Comparison of ENCODE assay signal across 8 mouse cellular contexts in the genomic region with DNA sequence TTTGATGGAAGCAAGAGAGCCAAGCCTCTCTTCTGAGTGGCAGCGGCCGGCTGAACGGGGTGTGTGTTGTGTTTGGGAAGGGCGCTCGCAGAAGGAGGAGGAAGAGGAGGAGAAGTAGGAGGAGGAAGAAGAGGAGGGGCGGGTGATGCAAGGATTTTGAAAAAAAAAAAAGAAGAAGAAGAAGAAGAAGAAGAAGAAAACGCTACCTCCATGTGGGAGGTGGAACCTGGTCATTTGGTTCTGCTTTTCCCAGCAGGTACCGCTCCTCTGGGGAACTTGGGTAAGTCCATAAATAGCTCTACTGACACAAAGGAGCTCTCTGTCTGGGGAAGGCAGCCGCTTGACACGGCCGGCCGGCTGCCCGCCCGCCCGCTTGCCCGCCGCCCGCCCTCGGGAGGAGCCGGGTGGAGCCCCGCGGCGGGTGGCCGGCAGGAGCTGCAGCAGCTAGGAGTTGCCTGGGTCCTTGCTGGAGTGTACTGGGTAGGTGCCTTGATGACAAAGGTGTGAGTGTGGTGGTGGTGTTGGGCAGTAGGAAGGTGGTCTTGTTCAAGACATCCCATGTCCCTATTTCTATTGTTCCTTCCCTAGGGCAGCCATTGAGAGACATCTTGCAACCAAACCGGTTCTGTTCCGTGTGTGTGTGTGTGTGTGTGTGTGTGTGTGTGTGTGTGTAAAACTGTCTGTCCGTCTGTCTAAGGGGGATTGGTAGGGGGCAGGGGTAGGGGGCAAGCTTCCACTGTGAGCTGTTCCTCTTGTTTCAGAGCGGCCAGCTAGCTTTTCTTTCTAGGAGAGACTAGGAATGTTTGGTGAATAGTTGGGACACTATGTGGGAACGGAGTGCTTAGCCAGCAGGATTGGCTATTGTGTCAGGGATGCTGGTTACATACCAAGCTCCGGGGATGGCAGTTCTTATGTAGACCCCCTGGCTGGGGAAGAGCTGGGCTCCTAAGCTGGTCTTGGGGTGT.
DNase-seq lines count a peak whose midpoint lies in the region; ATAC-seq lines count a peak whose summit lies in the region.

No protein-coding gene starts in this region.

- ATAC-seq in limb, embryonic 13.5 days (ENCODE audit: low FRiP score, low read depth), result peak; percentile 33; the same call in 1 of the 2 replicates

- H3K27ac ChIP-seq in heart, embryonic 10.5 days, result peak overlapping the region; percentile 84
- H3K27ac ChIP-seq in limb, embryonic 13.5 days, result peak overlapping the region; percentile 75

- peaks cover 65% of the 10 kb centered on the region for H3K27me3 ChIP-seq in heart, embryonic 10.5 days (ENCODE audit: insufficient read depth, poor library complexity, severe bottlenecking)
- no peaks in the 10 kb centered on the region for H3K27me3 ChIP-seq in limb, embryonic 13.5 days

- peak overlapping the region; percentile 74 for H3K4me2 ChIP-seq in limb, embryonic 13.5 days (replicated peaks)

- no peaks in the 10 kb centered on the region; the same call in 1 of the 2 replicates for H3K36me3 ChIP-seq in heart, embryonic 10.5 days
- H3K36me3 ChIP-seq in limb, embryonic 13.5 days, result no peaks in the 10 kb centered on the region

- 3% methylated on average over 29 of the region's 30 CpGs for WGBS in heart, embryonic 10.5 days
- 5% methylated on average over 29 of the region's 30 CpGs for WGBS in limb, embryonic 13.5 days

- H3K4me1 ChIP-seq in heart, embryonic 10.5 days, result peaks cover 79% of the 10 kb centered on the region
- H3K4me1 ChIP-seq in limb, embryonic 13.5 days, result peaks cover 54% of the 10 kb centered on the region

- H3K4me3 ChIP-seq in heart, embryonic 10.5 days, result peak overlapping the region; percentile 63
- H3K4me3 ChIP-seq in limb, embryonic 13.5 days, result peak overlapping the region; percentile 61

- peak overlapping the region; percentile 76 for H3K9ac ChIP-seq in limb, embryonic 13.5 days

- peak; percentile 31 for DNase-seq in heart, adult 8-10 months (ENCODE audit: low spot score)
- DNase-seq in heart, adult 11 months, result no peak
- peak; percentile 70 for DNase-seq in cerebellum, adult 9-10 months
- no peak for DNase-seq in heart, embryonic 10.5 days (ENCODE audit: low spot score)
- peak; percentile 68 for DNase-seq in neural tube, embryonic 10.5 days (ENCODE audit: extremely low spot score, low spot score)
- no peak for DNase-seq in layer of hippocampus, adult 9-11 months
- DNase-seq in yolk sac, embryonic 10.5 days (ENCODE audit: low spot score), result no peak

- H3K9me3 ChIP-seq in heart, embryonic 10.5 days, result no peaks in the 10 kb centered on the region
- H3K9me3 ChIP-seq in limb, embryonic 13.5 days, result no peaks in the 10 kb centered on the region

Comparison
In these comparisons a context has a peak if more than half of its experiments do, and no peak if none do; other contexts are left out.
1. DNase-seq: peak in heart, adult 8-10 months (single experiment), cerebellum, adult 9-10 months (single experiment) and neural tube, embryonic 10.5 days (single experiment); none in heart, adult 11 months (single experiment), heart, embryonic 10.5 days (single experiment), layer of hippocampus, adult 9-11 months (single experiment) and yolk sac, embryonic 10.5 days (single experiment).